Mouse (Mus musculus) kidney, embryonic 16.5 days (tissue): ENCODE measurements at regions not wholly inside any gene's neighbourhood (a gene's known extent, or its start where the extent isn't known, plus 50 kb on each side); places are given as distances from the start of the nearest gene placed in this dataset.

Experiments
- ATAC-seq: fragments of 200-750 bp; cut with Nextera tagmentation; 2 replicates; pipeline ENCODE4 v1.8.0; 2017; ENCODE audit warnings: moderate TSS enrichment; ENCODE audit not compliant: low FRiP score, low TSS enrichment
- H3K27ac ChIP-seq: fragments of 300-500 bp; sonication (generic); 2 replicates; pipeline ENCODE4 v1.5.1; 2014; ENCODE audit warnings: low read length
- H3K27me3 ChIP-seq: fragments of 300-500 bp; sonication (generic); 2 replicates; pipeline ENCODE4 v1.6.1; 2014; ENCODE audit warnings: low read length, control low read depth, mixed read lengths; ENCODE audit not compliant: insufficient read depth
- H3K36me3 ChIP-seq: fragments of 300-500 bp; sonication (generic); 2 replicates; pipeline ENCODE4 v1.6.1; 2014; ENCODE audit warnings: low read length, control low read depth, mixed read lengths; ENCODE audit not compliant: insufficient read depth
- H3K4me1 ChIP-seq: fragments of 300-500 bp; sonication (generic); 2 replicates; pipeline ENCODE4 v1.6.1; 2014; ENCODE audit warnings: low read length, control low read depth, mixed read lengths; ENCODE audit not compliant: insufficient read depth
- H3K4me2 ChIP-seq: fragments of 300-500 bp; sonication (generic); replicated peaks from 2 replicates; pipeline ENCODE4 v1.6.1; 2014; ENCODE audit warnings: low read depth, low read length
- H3K4me3 ChIP-seq: fragments of 300-500 bp; sonication (generic); 2 replicates; pipeline ENCODE4 v1.5.1; 2014; ENCODE audit warnings: mild to moderate bottlenecking, low read length
- H3K9ac ChIP-seq: fragments of 300-500 bp; sonication (generic); replicated peaks from 2 replicates; pipeline ENCODE4 v1.6.1; 2014; ENCODE audit warnings: low read length
- H3K9me3 ChIP-seq: fragments of 300-500 bp; sonication (generic); 2 replicates; pipeline ENCODE4 v1.6.1; 2016; ENCODE audit warnings: low read length, control low read depth
- WGBS: fragments of 180-500 bp; shearing (Covaris S2); extraction: QIAGEN DNeasy Blood & Tissue Kit; methylation state at CpG from one replicate; pipeline ENCODE4 v1.1.7; 2014; 5-methylcytosine and 5-hydroxymethylcytosine counted together

GRCm38 (mm10) chr17:89592826-89593225, 317.4 kb downstream of the Gm10184 start:
- no peaks in the 10 kb centered on the region for H3K36me3 ChIP-seq
- H3K4me1 ChIP-seq = no peaks in the 10 kb centered on the region
- no peak for ATAC-seq
- H3K27me3 ChIP-seq = no peaks in the 10 kb centered on the region
- no peak overlapping the region for H3K9ac ChIP-seq
- H3K9me3 ChIP-seq = no peaks in the 10 kb centered on the region
- 78% methylated on average over 3 of the region's 3 CpGs for WGBS
- no peak overlapping the region for H3K4me2 ChIP-seq
- H3K27ac ChIP-seq = no peak overlapping the region
- H3K4me3 ChIP-seq = no peak overlapping the region

- no peak overlapping the region for H3K4me3 ChIP-seq
- H3K27me3 ChIP-seq = no peaks in the 10 kb centered on the region
- no peaks in the 10 kb centered on the region for H3K36me3 ChIP-seq
- ATAC-seq = no peak
- H3K4me1 ChIP-seq = no peaks in the 10 kb centered on the region
- no peak overlapping the region for H3K4me2 ChIP-seq
- H3K27ac ChIP-seq = no peak overlapping the region
- H3K9ac ChIP-seq = no peak overlapping the region
- no peaks in the 10 kb centered on the region for H3K9me3 ChIP-seq
These were observed 350.7 kb downstream of the Gm10184 start for GRCm38 (mm10) chr17:89559506-89559905.

GRCm38 (mm10) chr17:89554754-89555153, 354.3 kb upstream of the Fshr start:
- no peak for ATAC-seq
- H3K9me3 ChIP-seq = no peaks in the 10 kb centered on the region
- no peak overlapping the region for H3K27ac ChIP-seq
- H3K9ac ChIP-seq = no peak overlapping the region
- H3K27me3 ChIP-seq = no peaks in the 10 kb centered on the region
- H3K4me2 ChIP-seq = no peak overlapping the region
- no peak overlapping the region for H3K4me3 ChIP-seq
- WGBS = 71% methylated on average over 1 of the region's 1 CpGs
- H3K4me1 ChIP-seq = no peaks in the 10 kb centered on the region
- no peaks in the 10 kb centered on the region for H3K36me3 ChIP-seq

GRCm38 (mm10) chr17:89553597-89553996, 353.1 kb upstream of the Fshr start:
- Histone ChIP-seq H3K9me3 (no peaks in the 10 kb centered on the region), H3K36me3 (no peaks in the 10 kb centered on the region), H3K27ac (no peak overlapping the region), H3K9ac (no peak overlapping the region), H3K27me3 (no peaks in the 10 kb centered on the region), H3K4me3 (no peak overlapping the region), H3K4me2 (no peak overlapping the region), H3K4me1 (no peaks in the 10 kb centered on the region)
- 43% methylated on average over 3 of the region's 3 CpGs for WGBS
- no peak for ATAC-seq

GRCm38 (mm10) chr17:89550758-89551157, 350.3 kb upstream of the Fshr start:
- WGBS = 75% methylated on average over 3 of the region's 3 CpGs
- Histone ChIP-seq H3K27me3 (no peaks in the 10 kb centered on the region), H3K9ac (no peak overlapping the region), H3K9me3 (no peaks in the 10 kb centered on the region), H3K4me3 (no peak overlapping the region), H3K4me2 (no peak overlapping the region), H3K4me1 (no peaks in the 10 kb centered on the region), H3K27ac (no peak overlapping the region), H3K36me3 (no peaks in the 10 kb centered on the region)
- no peak for ATAC-seq

- WGBS = 84% methylated on average over 4 of the region's 4 CpGs
- no peak overlapping the region for H3K27ac ChIP-seq
- no peak overlapping the region for H3K9ac ChIP-seq
- H3K27me3 ChIP-seq = no peaks in the 10 kb centered on the region
- H3K4me2 ChIP-seq = no peak overlapping the region
- no peaks in the 10 kb centered on the region for H3K9me3 ChIP-seq
- ATAC-seq = no peak
- no peaks in the 10 kb centered on the region for H3K36me3 ChIP-seq
- no peak overlapping the region for H3K4me3 ChIP-seq
- no peaks in the 10 kb centered on the region for H3K4me1 ChIP-seq
These were observed 321.4 kb upstream of the Fshr start for GRCm38 (mm10) chr17:89521912-89522311.

GRCm38 (mm10) chr17:89519413-89519812, 318.9 kb upstream of the Fshr start:
- 65% methylated on average over 2 of the region's 2 CpGs for WGBS
- no peak overlapping the region for H3K9ac ChIP-seq
- H3K4me3 ChIP-seq = no peak overlapping the region
- H3K27ac ChIP-seq = no peak overlapping the region
- H3K4me1 ChIP-seq = no peaks in the 10 kb centered on the region
- H3K27me3 ChIP-seq = no peaks in the 10 kb centered on the region
- no peaks in the 10 kb centered on the region for H3K36me3 ChIP-seq
- H3K9me3 ChIP-seq = no peaks in the 10 kb centered on the region
- no peak overlapping the region for H3K4me2 ChIP-seq
- no peak for ATAC-seq

- H3K4me1 ChIP-seq = no peaks in the 10 kb centered on the region
- H3K9me3 ChIP-seq = no peaks in the 10 kb centered on the region
- H3K27ac ChIP-seq = no peak overlapping the region
- no peak overlapping the region for H3K4me3 ChIP-seq
- no peak overlapping the region for H3K9ac ChIP-seq
- 88% methylated on average over 3 of the region's 3 CpGs for WGBS
- no peak overlapping the region for H3K4me2 ChIP-seq
- no peak for ATAC-seq
- no peaks in the 10 kb centered on the region for H3K27me3 ChIP-seq
- no peaks in the 10 kb centered on the region for H3K36me3 ChIP-seq
These were observed 304.8 kb upstream of the Fshr start for GRCm38 (mm10) chr17:89505288-89505687.

- Histone ChIP-seq H3K9ac (no peak overlapping the region), H3K4me3 (no peak overlapping the region), H3K27me3 (no peaks in the 10 kb centered on the region), H3K9me3 (no peaks in the 10 kb centered on the region), H3K4me1 (no peaks in the 10 kb centered on the region), H3K36me3 (no peaks in the 10 kb centered on the region), H3K4me2 (no peak overlapping the region), H3K27ac (no peak overlapping the region)
- 70% methylated on average over 2 of the region's 2 CpGs for WGBS
- no peak for ATAC-seq
These were observed 293.1 kb upstream of the Fshr start for GRCm38 (mm10) chr17:89493547-89493946.

GRCm38 (mm10) chr17:89466486-89466885, 266.0 kb upstream of the Fshr start:
- no peaks in the 10 kb centered on the region for H3K4me1 ChIP-seq
- H3K36me3 ChIP-seq = no peaks in the 10 kb centered on the region
- no peak for ATAC-seq
- 87% methylated on average over 1 of the region's 1 CpGs for WGBS
- H3K4me3 ChIP-seq = no peak overlapping the region
- no peak overlapping the region for H3K27ac ChIP-seq
- H3K4me2 ChIP-seq = no peak overlapping the region
- no peaks in the 10 kb centered on the region for H3K9me3 ChIP-seq
- no peak overlapping the region for H3K9ac ChIP-seq
- no peaks in the 10 kb centered on the region for H3K27me3 ChIP-seq

GRCm38 (mm10) chr17:89465883-89466282, 265.4 kb upstream of the Fshr start:
- H3K27me3 ChIP-seq = no peaks in the 10 kb centered on the region
- H3K27ac ChIP-seq = no peak overlapping the region
- H3K9ac ChIP-seq = no peak overlapping the region
- no peaks in the 10 kb centered on the region for H3K4me1 ChIP-seq
- H3K4me2 ChIP-seq = no peak overlapping the region
- WGBS = 71% methylated on average over 5 of the region's 5 CpGs
- H3K4me3 ChIP-seq = no peak overlapping the region
- H3K9me3 ChIP-seq = no peaks in the 10 kb centered on the region
- H3K36me3 ChIP-seq = no peaks in the 10 kb centered on the region
- ATAC-seq = no peak
